Mouse (Mus musculus): ENCODE data around the gene Sema3f. TPM values are rescaled to one million over a fixed set of nuclear protein-coding genes. Genes with fewer than 3 reads are reported as not detected.
A peak's percentile ranks its signal among the peaks of the same experiment; 100 is the strongest.

Sema3f gene
- polyA plus RNA-seq, 1 experiment from 2014 or later: 22.1 TPM

- DNase-seq (no peak), ATAC-seq (ENCODE audit: insufficient read depth) (no peak)
- Histone ChIP-seq H3K9ac (no peak overlapping the region), H3K27ac (ENCODE audit: low read depth) (no peak overlapping the region), H3K4me1 (ENCODE audit: insufficient read depth) (no peaks in the 10 kb centered on the region; the same call in 1 of the 2 replicates), H3K4me3 (ENCODE audit: low read depth, low read length) (no peak overlapping the region), H3K9me3 (ENCODE audit: low read depth, low read length) (no peaks in the 10 kb centered on the region), H3K36me3 (ENCODE audit: insufficient read depth) (no peaks in the 10 kb centered on the region), H3K27me3 (ENCODE audit: insufficient read depth, low read length) (no peaks in the 10 kb centered on the region), H3K4me2 (no peak overlapping the region)
- TF ChIP-seq CTCF (IDR thresholded peaks at IDR 0.05; ENCODE audit: low read depth): no peak
- WGBS: 80% methylated on average over 4 of the region's 4 CpGs
Measured at GRCm38 (mm10) chr9:107654585-107654984, 55.7 kb downstream of the Sema3f start.

GRCm38 (mm10) chr9:107653474-107653873, 56.8 kb downstream of the Sema3f start:
- H3K9me3 ChIP-seq (ENCODE audit: low read depth, low read length): no peaks in the 10 kb centered on the region
- H3K9ac ChIP-seq: no peak overlapping the region
- no peaks in the 10 kb centered on the region; the same call in 1 of the 2 replicates for H3K4me1 ChIP-seq (ENCODE audit: insufficient read depth)
- TF ChIP-seq CTCF (IDR thresholded peaks at IDR 0.05; ENCODE audit: low read depth): no peak
- H3K4me3 ChIP-seq (ENCODE audit: low read depth, low read length): no peak overlapping the region
- ATAC-seq (ENCODE audit: insufficient read depth) (no peak), DNase-seq (no peak)
- no peak overlapping the region for H3K4me2 ChIP-seq
- no peaks in the 10 kb centered on the region for H3K27me3 ChIP-seq (ENCODE audit: insufficient read depth, low read length)
- no peaks in the 10 kb centered on the region for H3K36me3 ChIP-seq (ENCODE audit: insufficient read depth)
- H3K27ac ChIP-seq (ENCODE audit: low read depth): no peak overlapping the region
- WGBS: 69% methylated on average over 2 of the region's 2 CpGs

- H3K4me1 ChIP-seq (ENCODE audit: insufficient read depth): no peaks in the 10 kb centered on the region; the same call in 1 of the 2 replicates
- H3K27me3 ChIP-seq (ENCODE audit: insufficient read depth, low read length): no peaks in the 10 kb centered on the region
- H3K9ac ChIP-seq: no peak overlapping the region
- no peaks in the 10 kb centered on the region for H3K36me3 ChIP-seq (ENCODE audit: insufficient read depth)
- no peaks in the 10 kb centered on the region for H3K9me3 ChIP-seq (ENCODE audit: low read depth, low read length)
- ATAC-seq (ENCODE audit: insufficient read depth): no peak
- 28% methylated on average over 12 of the region's 12 CpGs for WGBS
- no peak for DNase-seq
- no peak overlapping the region for H3K4me3 ChIP-seq (ENCODE audit: low read depth, low read length)
- TF ChIP-seq CTCF (IDR thresholded peaks at IDR 0.05; ENCODE audit: low read depth): no peak
- H3K27ac ChIP-seq (ENCODE audit: low read depth): no peak overlapping the region
- H3K4me2 ChIP-seq: no peak overlapping the region
Measured at GRCm38 (mm10) chr9:107650708-107651481, 59.4 kb downstream of the Sema3f start.

GRCm38 (mm10) chr9:107650225-107650624, 60.0 kb downstream of the Sema3f start:
- H3K9ac ChIP-seq: no peak overlapping the region
- H3K36me3 ChIP-seq (ENCODE audit: insufficient read depth): no peaks in the 10 kb centered on the region
- H3K27ac ChIP-seq (ENCODE audit: low read depth): no peak overlapping the region
- 61% methylated on average over 7 of the region's 7 CpGs for WGBS
- no peak overlapping the region for H3K4me3 ChIP-seq (ENCODE audit: low read depth, low read length)
- TF ChIP-seq CTCF (IDR thresholded peaks at IDR 0.05; ENCODE audit: low read depth): no peak
- no peak for ATAC-seq (ENCODE audit: insufficient read depth)
- no peaks in the 10 kb centered on the region for H3K9me3 ChIP-seq (ENCODE audit: low read depth, low read length)
- no peaks in the 10 kb centered on the region for H3K27me3 ChIP-seq (ENCODE audit: insufficient read depth, low read length)
- H3K4me2 ChIP-seq: no peak overlapping the region
- no peaks in the 10 kb centered on the region; the same call in 1 of the 2 replicates for H3K4me1 ChIP-seq (ENCODE audit: insufficient read depth)
- no peak for DNase-seq

- H3K4me3 ChIP-seq (ENCODE audit: low read depth, low read length): no peak overlapping the region
- H3K4me2 ChIP-seq: no peak overlapping the region
- no peaks in the 10 kb centered on the region for H3K9me3 ChIP-seq (ENCODE audit: low read depth, low read length)
- no peaks in the 10 kb centered on the region; the same call in 1 of the 2 replicates for H3K4me1 ChIP-seq (ENCODE audit: insufficient read depth)
- 43% methylated on average over 3 of the region's 3 CpGs for WGBS
- TF ChIP-seq CTCF (IDR thresholded peaks at IDR 0.05; ENCODE audit: low read depth): no peak
- H3K27ac ChIP-seq (ENCODE audit: low read depth): no peak overlapping the region
- H3K36me3 ChIP-seq (ENCODE audit: insufficient read depth): no peaks in the 10 kb centered on the region
- no peak overlapping the region for H3K9ac ChIP-seq
- no peak for DNase-seq
- H3K27me3 ChIP-seq (ENCODE audit: insufficient read depth, low read length): no peaks in the 10 kb centered on the region
- no peak for ATAC-seq (ENCODE audit: insufficient read depth)
Measured at GRCm38 (mm10) chr9:107648767-107649166, 61.5 kb downstream of the Sema3f start.

GRCm38 (mm10) chr9:107646975-107647374, 63.3 kb downstream of the Sema3f start:
- Histone ChIP-seq H3K27me3 (ENCODE audit: insufficient read depth, low read length) (no peaks in the 10 kb centered on the region), H3K36me3 (ENCODE audit: insufficient read depth) (no peaks in the 10 kb centered on the region), H3K4me1 (ENCODE audit: insufficient read depth) (no peaks in the 10 kb centered on the region; the same call in 1 of the 2 replicates), H3K9me3 (ENCODE audit: low read depth, low read length) (no peaks in the 10 kb centered on the region), H3K4me2 (no peak overlapping the region), H3K27ac (ENCODE audit: low read depth) (no peak overlapping the region), H3K9ac (no peak overlapping the region), H3K4me3 (ENCODE audit: low read depth, low read length) (no peak overlapping the region)
- TF ChIP-seq CTCF (IDR thresholded peaks at IDR 0.05; ENCODE audit: low read depth): no peak; the same call in 1 of the 2 replicates
- WGBS: 78% methylated on average over 6 of the region's 6 CpGs
- ATAC-seq (ENCODE audit: insufficient read depth) (no peak), DNase-seq (no peak)

- TF ChIP-seq CTCF (IDR thresholded peaks at IDR 0.05; ENCODE audit: low read depth): peak; percentile 98
- H3K27ac ChIP-seq (ENCODE audit: low read depth): no peak overlapping the region
- no peaks in the 10 kb centered on the region for H3K9me3 ChIP-seq (ENCODE audit: low read depth, low read length)
- no peaks in the 10 kb centered on the region for H3K27me3 ChIP-seq (ENCODE audit: insufficient read depth, low read length)
- peak; percentile 70; the same call in 1 of the 2 replicates for ATAC-seq (ENCODE audit: insufficient read depth)
- no peak overlapping the region for H3K9ac ChIP-seq
- H3K4me3 ChIP-seq (ENCODE audit: low read depth, low read length): no peak overlapping the region
- WGBS: 10% methylated on average over 5 of the region's 5 CpGs
- H3K4me1 ChIP-seq (ENCODE audit: insufficient read depth): no peaks in the 10 kb centered on the region
- peak overlapping the region; percentile 76; the same call in 1 of the 2 replicates for H3K4me2 ChIP-seq
- no peaks in the 10 kb centered on the region for H3K36me3 ChIP-seq (ENCODE audit: insufficient read depth)
- peak; percentile 95 for DNase-seq
Measured at GRCm38 (mm10) chr9:107645577-107645976, 64.7 kb downstream of the Sema3f start.

Measured in lung, embryonic 14.5 days (tissue).